In genomic region chr8:71464513-71465500, GRCm38 (mm10) we compare ENCODE assay signal across 8 mouse cellular contexts. TPM values are rescaled to one million over a fixed set of nuclear protein-coding genes. Genes with fewer than 3 reads are reported as not detected.
DNase-seq lines count a peak whose midpoint lies in the region; ATAC-seq and TF ChIP-seq lines count a peak whose summit lies in the region.

Mrpl34 (plus strand) TSS chr8:71464959.

- no peaks in the 10 kb centered on the region for H3K27me3 ChIP-seq in G1E (ENCODE audit: insufficient read depth, low read length)
- no peaks in the 10 kb centered on the region for H3K27me3 ChIP-seq in forebrain, embryonic 16.5 days (replicated peaks; ENCODE audit: control insufficient read depth, insufficient read depth, low read length)
- no peaks in the 10 kb centered on the region for H3K27me3 ChIP-seq in lung, embryonic 14.5 days (ENCODE audit: insufficient read depth, low read length)
- no peaks in the 10 kb centered on the region for H3K27me3 ChIP-seq in thymus, adult 2 months (ENCODE audit: control insufficient read depth, insufficient read depth, low read length)

- peaks cover 61% of the 10 kb centered on the region for H3K4me1 ChIP-seq in G1E (ENCODE audit: insufficient read depth, low read depth, low read length)
- H3K4me1 ChIP-seq in forebrain, embryonic 16.5 days (replicated peaks; ENCODE audit: control insufficient read depth, insufficient read depth, low read length): peaks cover 48% of the 10 kb centered on the region
- peaks cover 21% of the 10 kb centered on the region for H3K4me1 ChIP-seq in lung, embryonic 14.5 days (ENCODE audit: insufficient read depth)
- H3K4me1 ChIP-seq in olfactory bulb, adult 2 months (ENCODE audit: control insufficient read depth, insufficient read depth, low read length): peaks cover 33% of the 10 kb centered on the region
- H3K4me1 ChIP-seq in thymus, adult 2 months (replicated peaks; ENCODE audit: control insufficient read depth, insufficient read depth, low read length): peaks cover 33% of the 10 kb centered on the region

- H3K36me3 ChIP-seq in G1E (replicated peaks): peaks cover 40% of the 10 kb centered on the region
- peaks cover 8% of the 10 kb centered on the region; the same call in 1 of the 2 replicates for H3K36me3 ChIP-seq in forebrain, embryonic 16.5 days (ENCODE audit: control insufficient read depth, insufficient read depth)
- H3K36me3 ChIP-seq in lung, embryonic 14.5 days (ENCODE audit: insufficient read depth): peaks cover 22% of the 10 kb centered on the region
- peaks cover 13% of the 10 kb centered on the region for H3K36me3 ChIP-seq in thymus, adult 2 months (ENCODE audit: control insufficient read depth, insufficient read depth, low read length)

- peak within 1 kb of the TSS; percentile 77 for H3K4me3 ChIP-seq in G1E (ENCODE audit: low read depth, low read length)
- H3K4me3 ChIP-seq in forebrain, embryonic 16.5 days (replicated peaks; ENCODE audit: low read length): peak within 1 kb of the TSS; percentile 55
- H3K4me3 ChIP-seq in layer of hippocampus, adult 2 months: peak within 1 kb of the TSS; percentile 72
- peak within 1 kb of the TSS; percentile 82 for H3K4me3 ChIP-seq in lung, embryonic 14.5 days (ENCODE audit: low read depth, low read length)
- peak within 1 kb of the TSS; percentile 90 for H3K4me3 ChIP-seq in olfactory bulb, adult 2 months (ENCODE audit: insufficient read depth, low read depth, low read length)
- peak within 1 kb of the TSS; percentile 89 for H3K4me3 ChIP-seq in thymus, adult 2 months (ENCODE audit: control insufficient read depth, insufficient read depth, low read length)

- peak; percentile 42 for TF ChIP-seq POLR2A in olfactory bulb, adult 2 months (IDR thresholded peaks at IDR 0.05; ENCODE audit: insufficient read depth, low read depth, low read length)
- TF ChIP-seq POLR2A in thymus, adult 2 months (IDR thresholded peaks at IDR 0.05; ENCODE audit: control insufficient read depth, extremely low read depth, insufficient read depth, low read length, poor library complexity): peak; percentile 40; the same call in 1 of the 2 replicates

- peak; percentile 87 for DNase-seq in G1E (ENCODE audit: low spot score)
- peak; percentile 99 for DNase-seq in cerebellum, adult 18-20 months
- DNase-seq in heart, postnatal 36 days: peak; percentile 95 to 97
- DNase-seq in layer of hippocampus, adult 2 months (ENCODE audit: low spot score in 2 of 2): peak; percentile 99 to 100
- peak; percentile 99 for DNase-seq in lung, embryonic 14.5 days
- DNase-seq in thymus, adult 2 months: peak; percentile 98

- ATAC-seq in G1E (ENCODE audit: extremely low read depth, insufficient number of reproducible peaks, low FRiP score, poor library complexity, severe bottlenecking): peak; percentile 71
- peak; percentile 59 for ATAC-seq in forebrain, embryonic 16.5 days
- peak; percentile 73 for ATAC-seq in lung, embryonic 14.5 days (ENCODE audit: insufficient read depth)

- intact Hi-C loops in heart, postnatal 36 days (cut with DNase I): loop anchor here (5.0 kb wide), 1 partner anchor 98 kb away; the partner anchor contains the start of gene Use1

- H3K27ac ChIP-seq in forebrain, embryonic 16.5 days (ENCODE audit: low read length): peak within 1 kb of the TSS; percentile 88
- peak within 1 kb of the TSS; percentile 96 for H3K27ac ChIP-seq in layer of hippocampus, adult 2 months
- H3K27ac ChIP-seq in lung, embryonic 14.5 days (ENCODE audit: low read depth): peak within 1 kb of the TSS; percentile 95
- H3K27ac ChIP-seq in olfactory bulb, adult 2 months (ENCODE audit: insufficient read depth, low read depth, low read length): peak within 1 kb of the TSS; percentile 85
- peak within 1 kb of the TSS; percentile 67 for H3K27ac ChIP-seq in thymus, adult 2 months (ENCODE audit: control insufficient read depth, insufficient read depth, low read length)

- peak within 1 kb of the TSS; percentile 82 for H3K4me2 ChIP-seq in forebrain, embryonic 16.5 days (ENCODE audit: low read length)
- H3K4me2 ChIP-seq in lung, embryonic 14.5 days: peak within 1 kb of the TSS; percentile 86

- peak; percentile 92 for TF ChIP-seq CTCF in G1E (IDR thresholded peaks at IDR 0.05; ENCODE audit: low read depth, low read length)
- TF ChIP-seq CTCF in layer of hippocampus, adult 2 months (conservative IDR thresholded peaks at IDR 0.05): peak; percentile 99
- peak; percentile 98 for TF ChIP-seq CTCF in lung, embryonic 14.5 days (IDR thresholded peaks at IDR 0.05; ENCODE audit: low read depth)
- TF ChIP-seq CTCF in olfactory bulb, adult 2 months (IDR thresholded peaks at IDR 0.05; ENCODE audit: insufficient read depth, low read depth, low read length): peak; percentile 56
- peak; percentile 84 for TF ChIP-seq CTCF in thymus, adult 2 months (IDR thresholded peaks at IDR 0.05; ENCODE audit: borderline replicate concordance, control insufficient read depth, extremely low read depth, insufficient read depth, low read length, poor library complexity)

- H3K9me3 ChIP-seq in G1E (replicated peaks): 0 out of 2 replicates have a peak, but pooled peaks cover 2% of the 10 kb centered on the region
- H3K9me3 ChIP-seq in forebrain, embryonic 16.5 days (ENCODE audit: control insufficient read depth, low read length): no peaks in the 10 kb centered on the region
- H3K9me3 ChIP-seq in lung, embryonic 14.5 days (ENCODE audit: low read depth, low read length): no peaks in the 10 kb centered on the region

- H3K9ac ChIP-seq in forebrain, embryonic 16.5 days (replicated peaks; ENCODE audit: low read depth, low read length): peak within 1 kb of the TSS; percentile 82
- H3K9ac ChIP-seq in lung, embryonic 14.5 days: peak within 1 kb of the TSS; percentile 68

- WGBS in forebrain, embryonic 16.5 days: under 1% methylated on average over 59 of the region's 59 CpGs
- WGBS in lung, embryonic 14.5 days: under 1% methylated on average over 59 of the region's 59 CpGs
- under 1% methylated on average over 59 of the region's 59 CpGs for WGBS in olfactory bulb, adult 2 months
- 1% methylated on average over 59 of the region's 59 CpGs for WGBS in thymus, adult 2 months

RNA-seq across cellular contexts. Expression of gene Mrpl34, which starts in this region (rescaled TPM):
- total RNA-seq in G1E (2014; fragmentation: Nextera tagmentation): 42.0 and 65.5 TPM in 2 replicates
- 68.2 and 74.9 TPM in 2 replicates for total RNA-seq in G1E (2017)
- polyA plus RNA-seq in G1E (2012): 149 and 161 TPM in 2 replicates
- 173 and 178 TPM in 2 replicates for polyA plus RNA-seq in forebrain, embryonic 16.5 days (2015; fragmentation: Nextera tagmentation; extraction: Ambion mirVana)
- total RNA-seq in heart, postnatal 36 days (2021): 100 to 1,000 TPM; 117 to 129 TPM
- 10 to 100 TPM; 39.7 to 45.4 TPM for total RNA-seq in layer of hippocampus, adult 2 months (2021)
- 134 and 135 TPM in 2 replicates for polyA plus RNA-seq in lung, embryonic 14.5 days (2014; fragmentation: Nextera tagmentation; extraction: Ambion mirVana)
- not detected in 2 replicates for polyA plus RNA-seq in olfactory bulb, adult 2 months (2012; ENCODE audit: insufficient read depth, insufficient read length, low replicate concordance, missing spikeins)
- polyA plus RNA-seq in thymus, adult 2 months (2012; rRNA removed): 119 and 125 TPM in 2 replicates

Comparison
In these comparisons a context has a peak if more than half of its experiments do, and no peak if none do; other contexts are left out.
1. Peak in every context shown above with its lines: DNase-seq, ATAC-seq, H3K4me3 ChIP-seq and H3K27ac ChIP-seq.
2. RNA of gene Mrpl34 (polyA plus RNA-seq): 173 to 178 TPM in forebrain, embryonic 16.5 days, 149 to 161 TPM in G1E, 134 to 135 TPM in lung, embryonic 14.5 days and 119 to 125 TPM in thymus, adult 2 months; not detected in olfactory bulb, adult 2 months; every median in the first group is over 100 times any median in the second.